Mouse (Mus musculus) forebrain, embryonic 14.5 days (tissue): Measurements from ENCODE around the gene Smim15. TPM values are rescaled to one million over a fixed set of nuclear protein-coding genes. Genes with fewer than 3 reads are reported as not detected.

Experiments used
- ATAC-seq: fragments of 200-750 bp; cut with Nextera tagmentation; 2 replicates; pipeline ENCODE4 v1.8.0; 2017; ENCODE audit warnings: mild to moderate bottlenecking, moderate library complexity
- DNase-seq: peaks from one replicate; pipeline ENCODE4 v3.0.0-alpha.2; 2015; ENCODE audit warnings: low spot score
- H3K27ac ChIP-seq: fragments of 300-500 bp; sonication (generic); 2 replicates; pipeline ENCODE4 v1.5.1; 2014; ENCODE audit warnings: low read depth, mild to moderate bottlenecking, control low read depth, low read length, moderate library complexity
- H3K27me3 ChIP-seq: fragments of 300-500 bp; sonication (generic); replicated peaks from 2 replicates; pipeline ENCODE4 v1.6.1; 2014; ENCODE audit warnings: low read length, control low read depth, mixed read lengths; ENCODE audit not compliant: control insufficient read depth, insufficient read depth
- H3K36me3 ChIP-seq: fragments of 300-500 bp; sonication (generic); 2 replicates; pipeline ENCODE4 v1.6.1; 2014; ENCODE audit warnings: low read length, control low read depth; ENCODE audit not compliant: control insufficient read depth, insufficient read depth
- H3K4me1 ChIP-seq: fragments of 300-500 bp; sonication (generic); 2 replicates; pipeline ENCODE4 v1.6.1; 2014; ENCODE audit warnings: antibody characterized with exemption, low read length, control low read depth; ENCODE audit not compliant: control insufficient read depth, insufficient read depth
- H3K4me2 ChIP-seq: fragments of 300-500 bp; sonication (generic); 2 replicates; pipeline ENCODE4 v1.6.1; 2014; ENCODE audit warnings: mild to moderate bottlenecking, control low read depth, low read length
- H3K4me3 ChIP-seq: fragments of 300-500 bp; sonication (generic); 2 replicates; pipeline ENCODE4 v1.5.1; 2014; ENCODE audit warnings: low read depth, low read length, control low read depth
- H3K9ac ChIP-seq: fragments of 300-500 bp; sonication (generic); 2 replicates; pipeline ENCODE4 v1.6.1; 2014; ENCODE audit warnings: mild to moderate bottlenecking, low read length, control low read depth, moderate library complexity
- H3K9me3 ChIP-seq: fragments of 300-500 bp; sonication (generic); replicated peaks from 2 replicates; pipeline ENCODE4 v1.6.1; 2016; ENCODE audit warnings: low read length, control low read depth, mixed read lengths; ENCODE audit not compliant: control insufficient read depth
- WGBS: fragments of 180-500 bp; shearing (Covaris S2); extraction: QIAGEN DNeasy Blood & Tissue Kit; methylation state at CpG from one replicate; pipeline ENCODE4 v1.1.7; 2014; 5-methylcytosine and 5-hydroxymethylcytosine counted together
- polyA plus RNA-seq: library from polyadenylated mRNA; unstranded; fragments of >200 nt; fragmentation: Nextera tagmentation; extraction: Ambion mirVana; gene quantifications from 2 replicates; pipeline ENCODE4 v1.2.1, GENCODE M21; 2014

The Smim15 gene
- polyA plus RNA-seq: 54.6 and 57.7 TPM in 2 replicates

DNA sequence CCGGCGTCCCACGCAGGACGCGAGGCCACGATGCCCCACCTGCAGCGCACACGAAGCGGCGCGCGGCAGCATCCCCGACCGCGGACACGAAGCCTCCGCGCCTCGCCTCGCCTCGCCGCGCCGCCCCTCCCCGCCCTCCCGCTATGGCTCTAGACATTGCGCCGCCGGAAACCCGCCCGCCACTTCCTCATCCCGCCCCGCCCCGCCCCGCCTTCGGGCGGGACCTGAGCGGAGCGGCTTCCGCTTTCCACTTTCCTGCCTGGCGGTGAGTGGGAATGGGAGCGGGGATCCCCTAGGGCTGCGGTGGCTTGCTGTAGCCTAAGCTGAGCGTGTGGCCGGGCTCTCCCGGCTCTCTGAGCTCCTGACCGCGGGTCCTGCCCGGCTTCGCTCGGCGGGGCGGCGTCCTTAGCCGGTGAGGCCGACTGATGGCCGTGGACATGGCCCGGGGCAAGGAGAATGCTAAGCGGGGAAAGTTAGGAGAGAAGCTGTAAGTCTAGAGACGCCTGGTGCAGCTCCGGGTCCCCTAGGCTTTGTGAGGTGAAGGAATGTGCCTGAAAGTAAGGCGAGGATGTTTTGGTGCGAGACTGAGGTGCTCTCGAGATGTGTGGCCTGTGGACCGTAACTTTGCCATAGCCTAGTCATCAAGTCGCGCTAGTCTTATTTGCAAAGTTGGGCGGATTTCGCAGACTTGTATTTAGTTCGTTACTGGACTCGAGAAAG, at the start of gene Smim15:
Smim15 (plus strand) TSS at position 225 of the 720 bp plus-strand sequence.
- no peaks in the 10 kb centered on the region for H3K9me3 ChIP-seq
- ATAC-seq (peak; percentile 97), DNase-seq (peak; percentile 95)
- H3K36me3 ChIP-seq: no peaks in the 10 kb centered on the region
- peaks cover 15% of the 10 kb centered on the region for H3K4me1 ChIP-seq
- H3K9ac ChIP-seq: peak within 1 kb of the TSS; percentile 85
- no peaks in the 10 kb centered on the region for H3K27me3 ChIP-seq
- H3K27ac ChIP-seq: peak within 1 kb of the TSS; percentile 86
- peak within 1 kb of the TSS; percentile 89 for H3K4me3 ChIP-seq
- peak within 1 kb of the TSS; percentile 88 for H3K4me2 ChIP-seq
- under 1% methylated on average over 71 of the region's 71 CpGs for WGBS

GRCm38 (mm10) chr13:107995211-107995610, 49.0 kb upstream of the Smim15 start:
- no peak overlapping the region for H3K27ac ChIP-seq

DNA sequence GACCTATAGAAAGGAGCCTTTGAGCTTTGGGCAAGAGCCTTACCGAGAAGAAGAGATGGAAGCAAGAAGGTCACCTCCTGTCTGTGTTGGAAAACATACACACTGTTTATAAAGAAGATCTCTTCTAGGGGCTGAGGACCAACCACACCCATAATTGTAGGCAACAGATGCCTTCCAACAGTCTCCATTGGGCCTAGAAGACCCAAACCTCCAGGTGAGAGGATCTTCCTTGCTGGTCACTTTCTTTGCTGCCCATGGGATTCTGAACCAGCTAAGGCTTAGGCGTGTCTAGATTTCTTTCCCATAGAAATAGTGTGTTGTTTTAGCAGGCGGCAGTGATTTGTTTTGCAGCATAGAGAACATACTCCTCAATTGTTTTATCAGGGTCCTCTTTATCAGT, 47.9 kb upstream of the Smim15 start:
- no peak for DNase-seq
- no peak overlapping the region for H3K4me3 ChIP-seq
- ATAC-seq: no peak
- no peak overlapping the region for H3K4me2 ChIP-seq
- H3K27ac ChIP-seq: no peak overlapping the region
- no peaks in the 10 kb centered on the region for H3K27me3 ChIP-seq
- no peaks in the 10 kb centered on the region for H3K4me1 ChIP-seq
- no peaks in the 10 kb centered on the region for H3K36me3 ChIP-seq
- WGBS: 91% methylated on average over 3 of the region's 3 CpGs
- no peaks in the 10 kb centered on the region for H3K9me3 ChIP-seq
- H3K9ac ChIP-seq: no peak overlapping the region

More at GRCm38 (mm10) chr13:107995211-107995610, 49.0 kb upstream of the Smim15 start:
- H3K4me1 ChIP-seq: no peaks in the 10 kb centered on the region
- no peaks in the 10 kb centered on the region for H3K36me3 ChIP-seq
- H3K27me3 ChIP-seq: no peaks in the 10 kb centered on the region
- H3K9me3 ChIP-seq: no peaks in the 10 kb centered on the region
- no peak overlapping the region for H3K9ac ChIP-seq
- DNase-seq (no peak), ATAC-seq (no peak)
- H3K4me2 ChIP-seq: no peak overlapping the region
- no peak overlapping the region for H3K4me3 ChIP-seq
- 44% methylated on average over 7 of the region's 7 CpGs for WGBS

DNA sequence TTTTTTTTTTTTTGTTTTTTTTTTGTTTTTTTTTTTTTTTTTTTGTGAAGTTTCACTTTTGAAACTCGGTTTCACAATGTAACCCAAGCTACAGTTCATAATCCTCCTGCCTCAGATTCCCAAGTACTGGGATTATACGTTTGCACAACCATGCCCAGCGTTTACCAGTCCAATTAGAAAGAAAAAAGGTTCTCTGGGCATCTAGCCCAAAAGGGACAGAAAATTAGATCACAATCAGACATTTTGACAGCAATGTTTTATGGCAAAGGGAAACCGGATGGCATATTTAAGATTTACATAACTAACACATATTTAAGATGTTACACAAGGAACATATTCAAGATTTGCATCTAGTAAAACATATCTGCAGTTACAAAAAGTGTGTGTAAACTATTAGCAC, 36.4 kb upstream of the Smim15 start:
- ATAC-seq: no peak

DNA sequence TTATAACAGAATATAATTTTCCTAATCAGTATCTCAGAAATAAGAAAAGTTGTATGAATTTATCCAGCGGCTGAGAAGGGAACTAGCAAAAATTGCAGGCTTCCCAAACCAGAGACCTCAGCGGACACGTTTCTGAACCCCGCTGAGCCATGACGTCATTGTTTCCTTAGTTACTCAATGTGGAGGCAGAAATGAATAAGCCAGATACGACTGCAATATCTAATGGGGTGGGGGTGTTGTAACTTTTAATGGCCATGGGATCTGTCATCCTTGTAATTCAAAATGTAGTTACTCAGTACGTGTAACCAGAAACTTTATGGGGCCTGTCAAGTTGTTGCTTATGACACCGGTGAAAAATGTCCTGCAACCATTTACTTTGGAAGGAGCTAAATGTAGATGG, 31.1 kb upstream of the Smim15 start:
- Histone ChIP-seq H3K36me3 (no peaks in the 10 kb centered on the region), H3K4me1 (no peaks in the 10 kb centered on the region), H3K4me2 (no peak overlapping the region), H3K27me3 (no peaks in the 10 kb centered on the region), H3K9me3 (no peaks in the 10 kb centered on the region), H3K4me3 (no peak overlapping the region), H3K9ac (no peak overlapping the region), H3K27ac (no peak overlapping the region)
- 80% methylated on average over 8 of the region's 8 CpGs for WGBS
- ATAC-seq (no peak), DNase-seq (no peak)

More for the DNA sequence above, 36.4 kb upstream of the Smim15 start:
- Histone ChIP-seq H3K27ac (no peak overlapping the region), H3K9me3 (no peaks in the 10 kb centered on the region), H3K4me3 (no peak overlapping the region), H3K4me1 (no peaks in the 10 kb centered on the region), H3K27me3 (no peaks in the 10 kb centered on the region), H3K36me3 (no peaks in the 10 kb centered on the region), H3K9ac (no peak overlapping the region), H3K4me2 (no peak overlapping the region)
- WGBS: 80% methylated on average over 4 of the region's 4 CpGs
- DNase-seq: no peak

- no peaks in the 10 kb centered on the region for H3K36me3 ChIP-seq
- 91% methylated on average over 6 of the region's 6 CpGs for WGBS
These were observed 30.4 kb upstream of the Smim15 start for GRCm38 (mm10) chr13:108013839-108014238.

GRCm38 (mm10) chr13:108015166-108015565, 29.1 kb upstream of the Smim15 start:
- Histone ChIP-seq H3K4me1 (no peaks in the 10 kb centered on the region), H3K4me3 (no peak overlapping the region), H3K9ac (no peak overlapping the region), H3K4me2 (no peak overlapping the region), H3K27ac (no peak overlapping the region), H3K27me3 (no peaks in the 10 kb centered on the region), H3K36me3 (no peaks in the 10 kb centered on the region), H3K9me3 (no peaks in the 10 kb centered on the region)
- 86% methylated on average over 6 of the region's 6 CpGs for WGBS
- no peak for ATAC-seq
- DNase-seq: no peak

More at GRCm38 (mm10) chr13:108013839-108014238, 30.4 kb upstream of the Smim15 start:
- Histone ChIP-seq H3K4me2 (no peak overlapping the region), H3K4me1 (no peaks in the 10 kb centered on the region), H3K27me3 (no peaks in the 10 kb centered on the region), H3K9ac (no peak overlapping the region), H3K9me3 (no peaks in the 10 kb centered on the region), H3K27ac (no peak overlapping the region), H3K4me3 (no peak overlapping the region)
- no peak for DNase-seq
- ATAC-seq: no peak

- 89% methylated on average over 6 of the region's 6 CpGs for WGBS
- Histone ChIP-seq H3K4me3 (no peak overlapping the region), H3K9me3 (no peaks in the 10 kb centered on the region), H3K9ac (no peak overlapping the region), H3K27me3 (no peaks in the 10 kb centered on the region), H3K4me1 (no peaks in the 10 kb centered on the region), H3K4me2 (no peak overlapping the region), H3K36me3 (no peaks in the 10 kb centered on the region), H3K27ac (no peak overlapping the region)
- DNase-seq: no peak
- no peak for ATAC-seq
These were observed 26.9 kb upstream of the Smim15 start for GRCm38 (mm10) chr13:108017349-108017748.

- Histone ChIP-seq H3K9me3 (no peaks in the 10 kb centered on the region), H3K9ac (no peak overlapping the region), H3K27ac (no peak overlapping the region), H3K4me1 (no peaks in the 10 kb centered on the region), H3K27me3 (no peaks in the 10 kb centered on the region), H3K36me3 (no peaks in the 10 kb centered on the region), H3K4me3 (no peak overlapping the region), H3K4me2 (no peak overlapping the region)
- DNase-seq: no peak
- WGBS: 67% methylated on average over 3 of the region's 3 CpGs
- no peak for ATAC-seq
These were observed 18.4 kb upstream of the Smim15 start for GRCm38 (mm10) chr13:108025802-108026201.
